Mouse (Mus musculus): ENCODE data around the gene Olfr1349.
"Not testable (repeated sequence)": the region's sequence is repeated elsewhere in the genome, so short reads cannot be mapped to it uniquely, and the experiment has no call there.

Olfr1349 gene

DNA sequence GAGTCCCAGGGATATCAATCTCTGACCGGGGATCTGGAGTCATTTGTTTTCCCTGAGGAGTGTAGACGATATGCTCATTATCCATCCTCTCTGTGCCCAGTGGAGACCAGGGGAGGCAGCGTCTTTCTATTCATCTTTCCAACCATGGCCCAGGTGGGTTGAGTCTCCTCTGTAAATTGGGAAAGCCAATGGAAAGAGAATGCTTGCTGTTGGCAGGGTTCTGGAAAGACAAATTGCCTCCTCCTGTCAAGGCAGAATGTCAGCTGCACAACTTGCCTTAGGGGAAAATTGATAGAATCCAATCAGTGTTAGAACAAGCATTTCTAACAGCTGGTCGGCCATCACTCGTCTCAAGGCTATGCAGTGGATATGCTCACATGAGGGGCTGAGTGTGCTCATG is at the start of gene Olfr1349:
Gene Olfr1349, minus strand, starts transcription at position 101 of the 400 bp plus-strand sequence.
- no peak for DNase-seq (ENCODE audit: low spot score in 2 of 2)

DNA sequence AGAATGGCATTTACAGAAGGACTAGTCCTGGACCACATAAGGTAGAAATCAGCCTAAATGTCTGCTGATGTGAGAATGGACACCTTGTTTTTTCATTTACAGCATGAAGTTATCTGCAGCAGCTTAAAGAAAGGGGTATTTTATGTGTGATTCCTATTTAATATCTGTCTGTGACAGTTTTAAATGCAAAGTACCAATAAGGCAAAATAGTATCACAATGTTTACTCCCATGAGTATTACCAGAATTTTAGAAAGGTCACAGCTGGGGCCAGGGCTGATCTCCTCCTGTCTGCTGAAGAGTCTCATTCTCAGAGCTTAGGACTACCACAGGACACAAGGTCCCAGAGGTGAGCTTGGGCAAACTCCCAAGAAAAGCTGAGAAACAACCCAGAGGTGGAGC is 41.8 kb upstream of the Olfr1349 start, which contains the start of gene Olfr1350:
Gene Olfr1350, plus strand, starts transcription at position 301 of the 400 bp plus-strand sequence.
- DNase-seq (ENCODE audit: low spot score in 2 of 2) = no peak

DNA sequence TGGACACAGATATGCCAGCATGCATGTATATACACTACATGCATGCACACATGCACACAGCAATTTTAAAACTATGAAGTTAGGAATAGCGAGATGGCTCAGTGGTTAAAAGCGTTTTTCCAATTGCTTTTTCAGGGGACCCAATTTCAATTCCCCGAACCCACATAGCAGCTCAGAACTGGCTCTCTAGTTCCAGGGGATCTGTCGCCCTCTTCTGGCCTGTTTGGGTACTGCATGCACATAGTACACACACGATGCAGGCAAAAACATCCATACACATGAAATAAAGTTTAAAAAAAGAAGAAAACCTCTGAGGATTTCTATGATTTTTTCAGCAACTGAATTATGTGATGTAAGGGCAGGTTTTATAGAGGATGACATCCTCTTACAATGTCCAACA is 3.4 kb upstream of the Olfr1349 start:
- DNase-seq (ENCODE audit: low spot score in 2 of 2) = no peak

DNA sequence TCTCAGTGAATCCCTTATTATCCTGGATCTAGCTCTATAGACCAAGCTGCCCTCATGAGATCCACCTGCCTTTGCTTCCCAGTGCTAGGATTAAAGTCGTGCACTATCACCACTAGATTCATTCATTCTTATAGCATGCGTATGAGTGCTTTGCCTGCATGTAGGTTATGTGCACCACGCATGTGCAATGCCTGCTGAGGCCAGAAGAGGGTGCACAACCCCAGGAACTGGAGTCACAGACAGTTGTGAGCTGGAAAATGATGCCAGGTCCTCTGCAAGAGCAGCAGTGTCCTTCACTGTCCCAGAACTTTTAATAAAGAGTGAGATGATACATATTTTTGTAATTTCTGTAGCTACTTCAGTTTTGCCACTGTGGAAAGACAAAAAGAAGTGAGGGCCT is 2.3 kb upstream of the Olfr1349 start:
- DNase-seq (ENCODE audit: low spot score in 2 of 2) = no peak

DNA sequence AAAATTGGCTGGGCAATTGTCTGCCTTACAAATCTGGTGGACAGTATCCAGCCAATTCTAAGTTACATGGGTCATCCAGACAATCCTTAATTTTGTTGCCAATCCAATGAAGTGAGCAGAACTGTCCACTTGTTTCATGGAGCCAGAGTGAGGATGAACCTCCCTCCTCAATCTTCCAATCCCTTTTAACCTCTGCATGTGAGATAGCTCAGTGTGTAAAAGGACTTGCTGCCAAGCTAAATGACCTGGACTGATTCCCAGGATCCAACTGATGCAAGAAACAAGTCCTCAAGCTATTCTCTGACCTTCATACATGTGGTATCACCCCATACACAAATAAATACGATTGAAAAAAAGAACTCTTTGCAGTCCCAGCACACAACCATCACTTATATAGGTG is 1.1 kb downstream of the Olfr1349 start:
- no peak for DNase-seq (ENCODE audit: low spot score in 2 of 2)

DNA sequence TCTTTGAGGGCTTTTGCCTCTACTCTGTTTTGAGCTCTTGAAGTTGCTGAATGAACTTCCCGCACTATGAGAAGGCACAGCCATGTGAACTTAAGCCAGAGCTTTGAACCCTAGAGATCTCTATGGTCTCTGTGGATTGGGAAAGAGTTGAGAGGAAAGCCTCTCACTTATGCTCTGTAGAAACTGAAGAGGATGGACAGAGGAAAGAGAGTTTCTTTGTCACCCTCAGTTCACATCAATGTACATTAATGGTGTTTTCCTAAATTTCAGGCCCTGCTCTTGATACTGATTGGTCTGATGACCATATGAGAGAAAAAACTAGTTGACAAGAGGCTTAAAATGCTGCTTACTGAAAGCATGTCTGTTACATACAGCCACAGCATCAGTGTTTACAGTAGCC is 14.1 kb downstream of the Olfr1349 start, which contains the start of gene Olfr1348:
Gene Olfr1348, minus strand, starts transcription at position 101 of the 400 bp plus-strand sequence.
- DNase-seq (ENCODE audit: low spot score in 2 of 2) = no peak

DNA sequence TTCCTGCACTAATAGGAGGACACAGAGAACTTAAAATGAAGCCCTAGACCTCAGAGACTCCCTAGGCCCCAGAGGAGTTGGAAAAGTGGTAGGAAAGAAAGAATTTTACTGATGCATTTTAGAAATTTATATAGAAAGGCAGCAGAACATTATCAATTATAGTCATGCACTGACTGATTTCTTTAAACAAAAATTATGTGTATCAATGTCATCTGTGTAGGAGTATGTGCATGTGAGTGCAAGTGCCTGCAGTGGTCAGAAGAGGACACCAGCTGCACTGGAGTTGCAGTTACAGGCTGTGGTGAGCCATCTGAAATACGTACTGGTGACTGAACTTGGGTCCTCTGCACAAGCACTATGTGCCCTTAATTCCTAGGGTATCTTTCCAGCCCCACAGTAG is 23.1 kb downstream of the Olfr1349 start, which contains the start of gene Olfr1347:
Gene Olfr1347, minus strand, starts transcription at position 101 of the 400 bp plus-strand sequence.
- DNase-seq (ENCODE audit: low spot score in 2 of 2) = no peak

DNA sequence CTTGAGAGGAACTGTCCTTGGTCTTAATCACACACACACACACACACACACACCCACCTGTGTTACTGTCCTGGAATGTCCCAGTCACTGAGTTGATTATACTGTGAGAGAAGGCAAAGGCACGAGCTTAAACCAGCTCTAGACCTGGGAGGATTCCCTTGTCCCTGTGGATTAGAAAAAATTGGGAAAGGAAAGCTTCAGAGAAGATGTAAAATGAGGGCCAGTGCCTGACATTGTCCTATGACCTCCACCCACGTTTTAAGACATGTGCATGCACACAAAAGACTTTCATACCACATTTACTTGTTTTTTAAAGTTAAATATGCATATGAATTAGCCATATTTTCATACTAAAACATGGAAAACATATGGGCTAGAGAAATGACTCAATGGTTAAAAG is 35.9 kb downstream of the Olfr1349 start, which contains the start of gene Olfr5:
Gene Olfr5, minus strand, starts transcription at position 101 of the 400 bp plus-strand sequence.
- no peak for DNase-seq (ENCODE audit: low spot score in 2 of 2)

DNA sequence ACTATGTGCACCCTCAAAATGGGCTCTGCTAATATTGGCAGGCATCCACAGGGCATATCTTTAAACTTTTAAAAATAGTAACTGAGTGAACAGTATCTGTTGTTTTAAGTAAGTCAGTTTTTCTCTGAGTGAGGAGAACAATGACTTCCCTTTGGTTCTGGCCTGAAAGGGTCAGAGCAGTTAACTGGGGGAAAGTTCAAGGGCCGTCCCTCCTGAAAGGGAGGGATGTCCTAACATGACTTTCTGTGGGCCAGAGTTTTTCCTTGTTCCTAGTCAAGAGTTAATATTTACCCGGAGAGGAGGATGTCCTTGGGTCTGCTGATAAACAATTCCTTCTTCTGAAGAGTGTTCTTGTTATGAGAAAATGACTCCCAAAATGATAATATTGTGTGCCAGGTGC is 45.1 kb downstream of the Olfr1349 start:
- DNase-seq (ENCODE audit: low spot score in 2 of 2) = not testable (repeated sequence)

DNA sequence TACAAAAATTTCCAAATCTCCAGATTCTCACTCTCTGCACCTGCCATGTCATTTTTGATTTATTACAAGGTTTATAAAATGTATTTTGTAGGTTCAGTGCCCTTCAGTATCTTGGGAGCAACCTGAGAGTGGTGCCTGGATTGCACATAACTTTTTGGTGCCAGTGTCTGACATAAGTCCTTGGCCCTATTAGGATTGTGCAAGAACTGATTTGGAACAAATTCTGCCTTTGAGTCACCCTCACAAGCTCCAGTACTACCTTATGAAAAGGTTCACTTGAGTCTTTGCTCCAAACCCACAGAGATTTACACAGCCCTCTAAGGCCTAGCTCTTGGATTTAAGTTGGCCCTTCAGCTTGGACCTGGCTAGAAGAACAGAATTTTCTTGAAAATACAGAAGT is 55.8 kb downstream of the Olfr1349 start, which contains the start of gene Olfr1346:
Gene Olfr1346, plus strand, starts transcription at position 151 of the 400 bp plus-strand sequence.
- no peak for DNase-seq (ENCODE audit: low spot score in 2 of 2)

Data from frontal cortex, postnatal 14 days (tissue).